Mouse (Mus musculus) kidney, adult 2 months (tissue): ENCODE results near the gene Rnf103.
"Not testable (repeated sequence)": the region's sequence is repeated elsewhere in the genome, so short reads cannot be mapped to it uniquely, and the experiment has no call there.

Experiments used
- CTCF ChIP-seq: fragments of 200-500 bp; conservative IDR thresholded peaks from 2 replicates; pipeline ENCODE4 v1.5.1; 2011; ENCODE audit warnings: low read depth, mild to moderate bottlenecking, control low read depth, low read length, moderate library complexity, mixed read lengths; ENCODE audit not compliant: insufficient read depth, insufficient read length
- POLR2A ChIP-seq: fragments of 200-500 bp; IDR thresholded peaks from one replicate; pipeline ENCODE4 v1.6.1; 2011; ENCODE audit warnings: low read depth, low read length, control low read depth

- TF ChIP-seq CTCF, POLR2A: not testable (repeated sequence)
Observed at GRCm38 (mm10) chr6:71479588-71479987, 14.1 kb upstream of the Rnf103 start.
